Mouse (Mus musculus) C2C12 (cell line): ENCODE data around the gene Rnls.

ENCODE experiments used
- CEBPB ChIP-seq: IDR thresholded peaks from one replicate; pipeline ENCODE4 v1.6.1; 2011; ENCODE audit warnings: low read depth, mild to moderate bottlenecking, control low read depth, moderate library complexity
- CTCF ChIP-seq: IDR thresholded peaks from one replicate; pipeline ENCODE4 v1.5.1; 2011; ENCODE audit not compliant: control insufficient read depth, insufficient read depth, insufficient read length
- MAX ChIP-seq: IDR thresholded peaks from one replicate; pipeline ENCODE4 v1.6.1; 2011; ENCODE audit warnings: mild to moderate bottlenecking, control low read depth
- MYOG ChIP-seq: IDR thresholded peaks from one replicate; pipeline ENCODE4 v1.6.1; 2011; ENCODE audit not compliant: control insufficient read depth, insufficient read length; ENCODE audit errors: extremely low read depth

DNA sequence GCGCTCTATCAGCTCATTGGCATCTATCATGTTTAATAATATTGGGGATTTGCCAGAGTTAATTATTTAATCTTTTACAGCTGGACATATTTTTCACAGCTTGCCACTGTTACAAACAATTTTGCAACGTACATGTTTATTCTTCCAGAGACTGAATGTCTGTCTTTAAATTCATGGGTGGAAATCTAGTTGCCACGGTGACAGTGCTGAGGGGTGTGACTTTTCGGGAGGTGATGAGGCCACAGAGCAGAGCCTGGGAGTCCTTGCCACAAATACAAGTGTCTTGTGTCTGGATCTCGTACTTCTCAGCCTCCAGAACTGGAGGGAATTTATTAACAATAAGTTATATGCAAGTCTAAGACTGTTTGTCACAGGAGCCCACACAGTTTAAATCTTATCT lies 212.5 kb downstream of the Rnls start:
- TF ChIP-seq CTCF = no peak
- no peak for TF ChIP-seq MYOG
- no peak for TF ChIP-seq MAX
- TF ChIP-seq CEBPB = no peak
